Mouse (Mus musculus) midbrain, postnatal 0 days (tissue): ENCODE measurements around the gene St6galnac4. TPM values are rescaled to one million over a fixed set of nuclear protein-coding genes. Genes with fewer than 3 reads are reported as not detected.

Experiments used
- ATAC-seq: fragments of 200-750 bp; cut with Nextera tagmentation; 2 replicates; pipeline ENCODE4 v1.8.0; 2017; ENCODE audit warnings: moderate number of reproducible peaks, mild to moderate bottlenecking, moderate TSS enrichment, moderate library complexity; ENCODE audit not compliant: low FRiP score
- DNase-seq: peaks from one replicate; pipeline ENCODE4 v3.0.0-alpha.2; 2015; ENCODE audit warnings: low spot score
- H3K27ac ChIP-seq: fragments of 300-500 bp; sonication (generic); 2 replicates; pipeline ENCODE4 v1.5.1; 2014; ENCODE audit warnings: low read depth, mild to moderate bottlenecking, low read length, mixed read lengths
- H3K27me3 ChIP-seq: fragments of 300-500 bp; sonication (generic); 2 replicates; pipeline ENCODE4 v1.6.1; 2014; ENCODE audit warnings: low read length, control low read depth, mixed read lengths; ENCODE audit not compliant: insufficient read depth
- H3K36me3 ChIP-seq: fragments of 300-500 bp; sonication (generic); 2 replicates; pipeline ENCODE4 v1.6.1; 2014; ENCODE audit warnings: low read length, control low read depth, mixed read lengths; ENCODE audit not compliant: insufficient read depth
- H3K4me1 ChIP-seq: fragments of 300-500 bp; sonication (generic); 2 replicates; pipeline ENCODE4 v1.6.1; 2014; ENCODE audit warnings: mild to moderate bottlenecking, control low read depth, antibody characterized with exemption, low read length, mixed read lengths; ENCODE audit not compliant: insufficient read depth
- H3K4me2 ChIP-seq: fragments of 300-500 bp; sonication (generic); 2 replicates; pipeline ENCODE4 v1.6.1; 2014; ENCODE audit warnings: low read depth, mild to moderate bottlenecking, low read length, mixed read lengths; ENCODE audit not compliant: poor library complexity, severe bottlenecking
- H3K4me3 ChIP-seq: fragments of 300-500 bp; sonication (generic); 2 replicates; pipeline ENCODE4 v1.5.1; 2014; ENCODE audit warnings: low read depth, mild to moderate bottlenecking, low read length, moderate library complexity
- H3K9ac ChIP-seq: fragments of 300-500 bp; sonication (generic); replicated peaks from 2 replicates; pipeline ENCODE4 v1.6.1; 2014; ENCODE audit warnings: mild to moderate bottlenecking, low read length, moderate library complexity, mixed read lengths; ENCODE audit not compliant: poor library complexity, severe bottlenecking
- H3K9me3 ChIP-seq: fragments of 300-500 bp; sonication (generic); 2 replicates; pipeline ENCODE4 v1.6.1; 2016; ENCODE audit warnings: low read length, control low read depth
- CTCF ChIP-seq: IDR thresholded peaks from 2 replicates; pipeline ENCODE4 v1.5.1; 2016; ENCODE audit warnings: antibody characterized with exemption, mild to moderate bottlenecking
- WGBS: fragments of 180-500 bp; shearing (Covaris S2); extraction: QIAGEN DNeasy Blood & Tissue Kit; methylation state at CpG from one replicate; pipeline ENCODE4 v1.1.7; 2014; 5-methylcytosine and 5-hydroxymethylcytosine counted together
- polyA plus RNA-seq: library from polyadenylated mRNA; unstranded; fragments of >200 nt; fragmentation: Nextera tagmentation; extraction: Ambion mirVana; gene quantifications from 2 replicates; pipeline ENCODE4 v1.2.1, GENCODE M21; 2015
- total RNA-seq: library from RNA; depleted of rRNA; stranded (reverse); fragments of >200 nt; gene quantifications from 2 replicates; pipeline ENCODE4 v1.2.3, GENCODE M21; 2014

Gene St6galnac4
- total and polyA plus RNA-seq, 2 experiments from 2014 or later, result 38.0 to 50.9 TPM

GRCm38 (mm10) chr2:32591249-32591648, 4.4 kb downstream of the St6galnac4 start:
- Histone ChIP-seq H3K27me3 (no peaks in the 10 kb centered on the region), H3K4me3 (no peak overlapping the region), H3K4me1 (peaks cover 15% of the 10 kb centered on the region), H3K9me3 (no peaks in the 10 kb centered on the region), H3K27ac (no peak overlapping the region), H3K36me3 (peaks cover 35% of the 10 kb centered on the region), H3K9ac (no peak overlapping the region), H3K4me2 (no peak overlapping the region)
- ATAC-seq, result no peak
- 73% methylated on average over 6 of the region's 6 CpGs for WGBS
- DNase-seq, result no peak
- TF ChIP-seq CTCF, result no peak

GRCm38 (mm10) chr2:32596725-32597124, 9.8 kb downstream of the St6galnac4 start:
- H3K4me2 ChIP-seq, result no peak overlapping the region
- DNase-seq, result peak; percentile 78
- no peaks in the 10 kb centered on the region for H3K9me3 ChIP-seq
- no peaks in the 10 kb centered on the region; the same call in 1 of the 2 replicates for H3K27me3 ChIP-seq
- H3K4me1 ChIP-seq, result no peaks in the 10 kb centered on the region
- 81% methylated on average over 13 of the region's 13 CpGs for WGBS
- H3K27ac ChIP-seq, result no peak overlapping the region
- no peak for TF ChIP-seq CTCF
- H3K9ac ChIP-seq, result no peak overlapping the region
- no peak for ATAC-seq
- H3K36me3 ChIP-seq, result peaks cover 40% of the 10 kb centered on the region
- H3K4me3 ChIP-seq, result no peak overlapping the region

- no peak overlapping the region for H3K9ac ChIP-seq
- no peak for TF ChIP-seq CTCF
- 85% methylated on average over 5 of the region's 5 CpGs for WGBS
Measured at GRCm38 (mm10) chr2:32597248-32597647, 10.4 kb downstream of the St6galnac4 start.

DNA sequence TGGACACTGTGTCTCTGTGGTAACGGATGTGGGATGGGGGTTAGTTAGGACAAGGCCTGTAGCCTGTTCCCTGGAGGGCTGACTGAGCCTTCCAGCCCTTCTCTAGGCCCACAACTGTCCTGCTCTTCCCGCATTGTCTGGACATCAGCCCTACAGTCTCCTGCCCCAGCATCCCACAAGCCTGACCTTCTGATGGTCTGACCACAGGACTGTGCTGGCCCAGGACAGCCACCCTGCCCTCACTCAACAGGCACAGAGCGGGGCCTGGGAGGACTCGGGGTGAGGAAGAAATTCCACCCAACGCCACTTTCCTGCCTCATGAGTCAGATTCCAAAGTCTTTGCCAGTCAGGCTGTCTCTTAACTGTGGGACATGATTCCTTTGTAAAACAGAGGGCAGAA, 10.8 kb downstream of the St6galnac4 start:
- 91% methylated on average over 5 of the region's 5 CpGs for WGBS
- Histone ChIP-seq H3K36me3 (peaks cover 35% of the 10 kb centered on the region), H3K4me3 (no peak overlapping the region), H3K9ac (no peak overlapping the region), H3K4me2 (no peak overlapping the region), H3K27ac (no peak overlapping the region), H3K4me1 (no peaks in the 10 kb centered on the region), H3K9me3 (no peaks in the 10 kb centered on the region), H3K27me3 (no peaks in the 10 kb centered on the region; the same call in 1 of the 2 replicates)
- no peak for DNase-seq
- no peak for ATAC-seq
- TF ChIP-seq CTCF, result no peak

More at GRCm38 (mm10) chr2:32597248-32597647, 10.4 kb downstream of the St6galnac4 start:
- Histone ChIP-seq H3K4me1 (no peaks in the 10 kb centered on the region), H3K27ac (no peak overlapping the region), H3K9me3 (no peaks in the 10 kb centered on the region), H3K4me3 (no peak overlapping the region), H3K27me3 (no peaks in the 10 kb centered on the region; the same call in 1 of the 2 replicates), H3K36me3 (peaks cover 40% of the 10 kb centered on the region), H3K4me2 (no peak overlapping the region)
- no peak for ATAC-seq
- DNase-seq, result no peak

- no peak for TF ChIP-seq CTCF
- H3K9me3 ChIP-seq, result no peaks in the 10 kb centered on the region
- H3K4me3 ChIP-seq, result no peak overlapping the region
- H3K27me3 ChIP-seq, result no peaks in the 10 kb centered on the region; the same call in 1 of the 2 replicates
- no peak overlapping the region for H3K27ac ChIP-seq
- no peak overlapping the region for H3K4me2 ChIP-seq
- DNase-seq, result no peak
- no peaks in the 10 kb centered on the region for H3K4me1 ChIP-seq
- peaks cover 32% of the 10 kb centered on the region for H3K36me3 ChIP-seq
- 87% methylated on average over 8 of the region's 8 CpGs for WGBS
- no peak overlapping the region for H3K9ac ChIP-seq
- no peak for ATAC-seq
Measured at GRCm38 (mm10) chr2:32598506-32598905, 11.6 kb downstream of the St6galnac4 start.

GRCm38 (mm10) chr2:32599409-32599808, 12.5 kb downstream of the St6galnac4 start, which contains the start of gene St6galnac6:
TSS of gene St6galnac6 (plus strand) at chr2:32599709.
- H3K27me3 ChIP-seq, result no peaks in the 10 kb centered on the region; the same call in 1 of the 2 replicates
- H3K4me2 ChIP-seq, result no peak within 1 kb of the TSS
- peaks cover 25% of the 10 kb centered on the region; the same call in 1 of the 2 replicates for H3K36me3 ChIP-seq
- DNase-seq (no peak), ATAC-seq (no peak)
- no peak within 1 kb of the TSS for H3K4me3 ChIP-seq
- WGBS, result 92% methylated on average over 3 of the region's 3 CpGs
- TF ChIP-seq CTCF, result no peak
- no peaks in the 10 kb centered on the region for H3K9me3 ChIP-seq
- H3K9ac ChIP-seq, result no peak within 1 kb of the TSS
- no peaks in the 10 kb centered on the region for H3K4me1 ChIP-seq
- no peak within 1 kb of the TSS for H3K27ac ChIP-seq
